Mouse (Mus musculus) forebrain, embryonic 11.5 days (tissue): ENCODE results near the gene Enpp1. TPM values are rescaled to one million over a fixed set of nuclear protein-coding genes. Genes with fewer than 3 reads are reported as not detected.

Source experiments
- ATAC-seq: fragments of 200-750 bp; cut with Nextera tagmentation; replicated peaks from 2 replicates; pipeline ENCODE4 v1.8.0; 2017; ENCODE audit warnings: moderate TSS enrichment; ENCODE audit not compliant: low FRiP score
- DNase-seq: peaks from one replicate; pipeline ENCODE4 v3.0.0-alpha.2; 2017; ENCODE audit warnings: low spot score
- H3K27ac ChIP-seq: fragments of 300-500 bp; sonication (generic); 2 replicates; pipeline ENCODE4 v1.5.1; 2014; ENCODE audit warnings: low read depth, low read length
- H3K27me3 ChIP-seq: fragments of 300-500 bp; sonication (generic); 2 replicates; pipeline ENCODE4 v1.6.1; 2014; ENCODE audit warnings: mild to moderate bottlenecking, low read length, mixed read lengths; ENCODE audit not compliant: control insufficient read depth, insufficient read depth
- H3K36me3 ChIP-seq: fragments of 300-500 bp; sonication (generic); 2 replicates; pipeline ENCODE4 v1.6.1; 2014; ENCODE audit warnings: mild to moderate bottlenecking, low read length, moderate library complexity, mixed read lengths; ENCODE audit not compliant: control insufficient read depth, insufficient read depth
- H3K4me1 ChIP-seq: fragments of 300-500 bp; sonication (generic); replicated peaks from 2 replicates; pipeline ENCODE4 v1.6.1; 2014; ENCODE audit warnings: low read length, mixed read lengths; ENCODE audit not compliant: control insufficient read depth, insufficient read depth
- H3K4me2 ChIP-seq: fragments of 300-500 bp; sonication (generic); 2 replicates; pipeline ENCODE4 v1.6.1; 2014; ENCODE audit warnings: low read depth, mild to moderate bottlenecking, low read length, moderate library complexity, mixed read lengths; ENCODE audit not compliant: severe bottlenecking
- H3K4me3 ChIP-seq: fragments of 300-500 bp; sonication (generic); 2 replicates; pipeline ENCODE4 v1.5.1; 2014; ENCODE audit warnings: low read depth, low read length
- H3K9ac ChIP-seq: fragments of 300-500 bp; sonication (generic); 2 replicates; pipeline ENCODE4 v1.6.1; 2014; ENCODE audit warnings: low read length
- H3K9me3 ChIP-seq: fragments of 300-500 bp; sonication (generic); 2 replicates; pipeline ENCODE4 v1.6.1; 2016; ENCODE audit warnings: low read length, mixed read lengths; ENCODE audit not compliant: control insufficient read depth
- WGBS: fragments of 180-500 bp; shearing (Covaris S2); extraction: QIAGEN DNeasy Blood & Tissue Kit; methylation state at CpG from one replicate; pipeline ENCODE4 v1.1.7; 2014; 5-methylcytosine and 5-hydroxymethylcytosine counted together
- polyA plus RNA-seq: library from polyadenylated mRNA; unstranded; fragments of >200 nt; fragmentation: Nextera tagmentation; extraction: Ambion mirVana; gene quantifications from 2 replicates; pipeline ENCODE4 v1.2.1, GENCODE M21; 2014

The Enpp1 gene
- polyA plus RNA-seq, 1 experiment from 2014 or later = 0.71 TPM

- no peak overlapping the region for H3K4me2 ChIP-seq
- no peak for DNase-seq
- WGBS = 91% methylated on average over 2 of the region's 2 CpGs
- no peak for ATAC-seq
- H3K4me1 ChIP-seq = no peaks in the 10 kb centered on the region
- H3K36me3 ChIP-seq = no peaks in the 10 kb centered on the region
- no peaks in the 10 kb centered on the region; the same call in 1 of the 2 replicates for H3K9me3 ChIP-seq
- no peaks in the 10 kb centered on the region for H3K27me3 ChIP-seq
- H3K27ac ChIP-seq = no peak overlapping the region
- no peak overlapping the region for H3K9ac ChIP-seq
- H3K4me3 ChIP-seq = no peak overlapping the region
Measured at GRCm38 (mm10) chr10:24739171-24739570, 27.2 kb upstream of the Enpp1 start.

- H3K27me3 ChIP-seq = no peaks in the 10 kb centered on the region
- WGBS = 84% methylated on average over 2 of the region's 2 CpGs
- no peak overlapping the region for H3K4me3 ChIP-seq
- no peaks in the 10 kb centered on the region for H3K4me1 ChIP-seq
- H3K36me3 ChIP-seq = no peaks in the 10 kb centered on the region
- ATAC-seq (no peak), DNase-seq (no peak)
- H3K9ac ChIP-seq = no peak overlapping the region
- H3K4me2 ChIP-seq = no peak overlapping the region
- no peak overlapping the region for H3K27ac ChIP-seq
- no peaks in the 10 kb centered on the region; the same call in 1 of the 2 replicates for H3K9me3 ChIP-seq
Measured at GRCm38 (mm10) chr10:24738456-24738855, 26.5 kb upstream of the Enpp1 start.

GRCm38 (mm10) chr10:24735027-24735777, 23.2 kb upstream of the Enpp1 start:
- Histone ChIP-seq H3K9me3 (no peaks in the 10 kb centered on the region; the same call in 1 of the 2 replicates), H3K4me3 (no peak overlapping the region), H3K4me2 (no peak overlapping the region), H3K27me3 (no peaks in the 10 kb centered on the region), H3K4me1 (no peaks in the 10 kb centered on the region), H3K27ac (no peak overlapping the region), H3K9ac (no peak overlapping the region), H3K36me3 (no peaks in the 10 kb centered on the region)
- ATAC-seq = no peak
- no peak for DNase-seq
- WGBS = 94% methylated on average over 5 of the region's 5 CpGs

- Histone ChIP-seq H3K9ac (no peak overlapping the region), H3K4me1 (no peaks in the 10 kb centered on the region), H3K9me3 (no peaks in the 10 kb centered on the region), H3K36me3 (no peaks in the 10 kb centered on the region), H3K4me3 (no peak overlapping the region), H3K27me3 (no peaks in the 10 kb centered on the region), H3K27ac (no peak overlapping the region), H3K4me2 (no peak overlapping the region)
- DNase-seq (no peak), ATAC-seq (no peak)
- 89% methylated on average over 4 of the region's 4 CpGs for WGBS
Measured at GRCm38 (mm10) chr10:24727478-24727877, 15.5 kb upstream of the Enpp1 start.

- Histone ChIP-seq H3K4me1 (no peaks in the 10 kb centered on the region), H3K4me3 (no peak overlapping the region), H3K27ac (no peak overlapping the region), H3K27me3 (no peaks in the 10 kb centered on the region), H3K9me3 (no peaks in the 10 kb centered on the region), H3K36me3 (no peaks in the 10 kb centered on the region), H3K9ac (no peak overlapping the region), H3K4me2 (no peak overlapping the region)
- ATAC-seq (no peak), DNase-seq (no peak)
- WGBS = 100% methylated on average over 2 of the region's 2 CpGs
Measured at GRCm38 (mm10) chr10:24725197-24725596, 13.2 kb upstream of the Enpp1 start.

GRCm38 (mm10) chr10:24721841-24722240, 9.9 kb upstream of the Enpp1 start:
- H3K36me3 ChIP-seq = no peaks in the 10 kb centered on the region
- no peaks in the 10 kb centered on the region for H3K4me1 ChIP-seq
- H3K27me3 ChIP-seq = no peaks in the 10 kb centered on the region
- no peak overlapping the region for H3K27ac ChIP-seq
- no peaks in the 10 kb centered on the region for H3K9me3 ChIP-seq
- no peak overlapping the region for H3K4me2 ChIP-seq
- H3K9ac ChIP-seq = no peak overlapping the region
- WGBS = 94% methylated on average over 3 of the region's 3 CpGs
- DNase-seq (no peak), ATAC-seq (no peak)
- H3K4me3 ChIP-seq = no peak overlapping the region

GRCm38 (mm10) chr10:24719383-24719782, 7.4 kb upstream of the Enpp1 start:
- no peaks in the 10 kb centered on the region for H3K9me3 ChIP-seq
- no peak overlapping the region for H3K4me2 ChIP-seq
- H3K27me3 ChIP-seq = no peaks in the 10 kb centered on the region
- 88% methylated on average over 4 of the region's 4 CpGs for WGBS
- H3K4me1 ChIP-seq = no peaks in the 10 kb centered on the region
- H3K36me3 ChIP-seq = no peaks in the 10 kb centered on the region
- no peak overlapping the region for H3K9ac ChIP-seq
- H3K4me3 ChIP-seq = no peak overlapping the region
- no peak overlapping the region for H3K27ac ChIP-seq
- DNase-seq (no peak), ATAC-seq (no peak)

- Histone ChIP-seq H3K36me3 (no peaks in the 10 kb centered on the region), H3K4me1 (no peaks in the 10 kb centered on the region), H3K4me3 (no peak overlapping the region), H3K9me3 (no peaks in the 10 kb centered on the region), H3K9ac (no peak overlapping the region), H3K4me2 (no peak overlapping the region), H3K27me3 (no peaks in the 10 kb centered on the region), H3K27ac (no peak overlapping the region)
- DNase-seq (no peak), ATAC-seq (no peak)
- 63% methylated on average over 11 of the region's 11 CpGs for WGBS
Measured at GRCm38 (mm10) chr10:24718720-24719119, 6.8 kb upstream of the Enpp1 start.

GRCm38 (mm10) chr10:24718058-24718457, 6.1 kb upstream of the Enpp1 start:
- no peak overlapping the region for H3K4me3 ChIP-seq
- no peaks in the 10 kb centered on the region for H3K27me3 ChIP-seq
- H3K36me3 ChIP-seq = no peaks in the 10 kb centered on the region
- WGBS = 48% methylated on average over 14 of the region's 14 CpGs
- no peaks in the 10 kb centered on the region for H3K4me1 ChIP-seq
- no peak for ATAC-seq
- DNase-seq = no peak
- H3K4me2 ChIP-seq = no peak overlapping the region
- no peak overlapping the region for H3K27ac ChIP-seq
- no peaks in the 10 kb centered on the region for H3K9me3 ChIP-seq
- no peak overlapping the region for H3K9ac ChIP-seq
